Mouse (Mus musculus) hematopoietic stem cell, adult 5-6 weeks (primary cell): ENCODE data around the gene Rubcnl. TPM values are rescaled to one million over a fixed set of nuclear protein-coding genes. Genes with fewer than 3 reads are reported as not detected.

Source experiments
- ATAC-seq, 2 experiments: fragments of 125-278 bp in 1 of 2; replicated peaks in 1 of 2; 2 replicates each; pipeline ENCODE4 v1.8.0; 2016 to 2017; ENCODE audit warnings: inconsistent platforms in 2 of 2, mild to moderate bottlenecking in 2 of 2, moderate number of reproducible peaks in 2 of 2, low read depth in 1 of 2, moderate TSS enrichment in 1 of 2; ENCODE audit not compliant: low FRiP score in 2 of 2, poor library complexity in 2 of 2, severe bottlenecking in 2 of 2, insufficient read depth in 1 of 2, low TSS enrichment in 1 of 2
- total RNA-seq: library from RNA; stranded (forward); fragments of 172-1452, 232-1000 nt; gene quantifications from 2 replicates; pipeline ENCODE4 v1.2.3, GENCODE M21; 2017

The Rubcnl gene
- total RNA-seq, result 5.2 and 7.2 TPM in 2 replicates

DNA sequence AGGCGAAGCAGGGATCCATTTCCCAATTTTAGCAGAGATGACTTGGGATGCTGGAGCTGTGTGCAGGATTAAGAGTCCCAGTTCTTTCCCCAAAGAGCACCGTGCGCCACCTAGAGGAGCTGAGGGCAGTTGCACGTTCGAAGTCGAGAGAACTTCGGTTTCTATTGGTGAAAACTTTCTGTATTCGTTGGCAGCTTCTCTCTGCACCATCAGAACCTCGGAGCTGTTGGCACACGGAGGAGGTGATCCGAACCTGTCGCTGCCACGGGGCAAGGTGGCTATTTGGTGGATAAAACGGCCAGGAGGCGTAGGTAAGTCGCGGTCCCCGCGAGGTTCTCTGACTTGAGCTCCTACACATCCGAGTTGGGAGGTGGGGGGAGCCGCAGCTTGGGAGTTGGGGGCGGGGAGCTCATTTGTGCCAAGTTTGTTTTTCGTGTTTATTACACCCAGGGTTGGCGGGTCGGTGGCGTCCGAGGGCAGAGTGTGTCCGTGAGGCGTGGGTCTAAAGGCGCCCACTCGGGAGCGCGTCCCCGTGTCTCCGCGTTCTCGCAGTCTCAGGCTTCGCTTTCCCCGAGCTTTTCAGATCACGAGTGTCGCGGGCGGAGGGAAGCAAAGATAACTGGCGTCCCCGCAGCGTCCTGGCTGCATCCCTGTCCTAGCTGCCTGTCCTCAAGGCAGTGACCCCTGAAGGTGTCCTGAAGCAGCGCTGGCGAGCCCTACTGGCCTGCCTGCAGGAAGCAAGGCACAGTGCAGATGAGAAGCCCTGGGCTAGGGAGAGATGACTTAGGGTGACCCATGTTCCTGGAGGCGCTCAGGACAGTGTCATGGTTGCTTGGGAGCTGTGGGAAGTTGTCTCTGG is at the start of gene Rubcnl:
TSS of gene Rubcnl (plus strand) at position 172 of the 859 bp plus-strand sequence.
- ATAC-seq, result peak; percentile 69 to 71

GRCm38 (mm10) chr14:74972216-74972615 is 43.6 kb upstream of the Rubcnl start:
- no peak for ATAC-seq

DNA sequence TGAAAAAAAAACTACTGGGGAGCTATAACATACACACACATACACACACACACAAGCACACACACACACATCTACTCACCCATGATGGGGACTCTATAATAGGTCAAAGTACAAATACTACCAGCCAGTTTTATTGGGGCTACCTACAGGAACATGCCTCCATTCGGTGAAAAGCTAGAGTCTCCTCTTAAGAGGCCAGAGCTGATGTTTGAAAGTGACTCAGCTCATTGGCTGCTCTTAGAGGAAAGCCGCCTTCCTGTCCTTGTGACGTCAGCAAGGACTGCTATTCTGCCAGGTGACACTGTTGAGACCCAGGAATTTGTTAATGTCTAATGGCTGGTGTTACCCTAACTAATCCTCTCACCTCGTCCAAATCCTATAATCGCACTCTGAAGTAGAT is 43.1 kb upstream of the Rubcnl start:
- ATAC-seq, result no peak

DNA sequence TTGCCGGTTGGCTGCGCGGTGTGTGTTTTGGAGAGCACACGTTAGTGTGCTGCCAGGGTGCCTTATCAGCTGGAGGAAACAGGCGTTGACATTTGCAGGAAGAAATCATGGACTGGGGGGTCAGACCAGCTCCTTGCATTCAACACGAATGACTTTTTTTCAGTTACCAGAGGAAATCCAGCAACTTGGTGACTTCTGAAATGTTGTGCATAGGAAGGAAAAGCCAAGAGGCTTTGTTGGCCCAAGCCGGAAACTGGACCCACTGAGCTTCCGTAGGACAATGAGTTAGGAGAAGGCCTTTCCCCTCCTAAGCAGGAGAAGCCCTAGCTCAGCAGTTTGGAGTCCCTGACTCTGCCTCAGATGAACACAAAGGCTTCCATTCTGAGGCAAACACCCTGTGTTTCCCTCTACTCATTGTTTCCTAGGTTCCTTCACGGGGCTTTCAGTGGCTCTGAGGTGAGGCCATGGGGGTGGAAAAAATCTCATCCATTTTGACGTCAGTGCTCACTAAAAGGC is 41.6 kb upstream of the Rubcnl start:
- ATAC-seq, result peak; percentile 17 to 43; a peak in 2 of 4 replicates

GRCm38 (mm10) chr14:74976972-74977371 is 38.9 kb upstream of the Rubcnl start:
- peak in 1 of 2 experiments; percentile 25; a peak in 1 of 4 replicates for ATAC-seq

- no peak for ATAC-seq
Measured at GRCm38 (mm10) chr14:74981016-74981415, 34.8 kb upstream of the Rubcnl start.

GRCm38 (mm10) chr14:74983079-74983478 is 32.7 kb upstream of the Rubcnl start:
- peak in 1 of 2 experiments; percentile 45; a peak in 1 of 4 replicates for ATAC-seq

DNA sequence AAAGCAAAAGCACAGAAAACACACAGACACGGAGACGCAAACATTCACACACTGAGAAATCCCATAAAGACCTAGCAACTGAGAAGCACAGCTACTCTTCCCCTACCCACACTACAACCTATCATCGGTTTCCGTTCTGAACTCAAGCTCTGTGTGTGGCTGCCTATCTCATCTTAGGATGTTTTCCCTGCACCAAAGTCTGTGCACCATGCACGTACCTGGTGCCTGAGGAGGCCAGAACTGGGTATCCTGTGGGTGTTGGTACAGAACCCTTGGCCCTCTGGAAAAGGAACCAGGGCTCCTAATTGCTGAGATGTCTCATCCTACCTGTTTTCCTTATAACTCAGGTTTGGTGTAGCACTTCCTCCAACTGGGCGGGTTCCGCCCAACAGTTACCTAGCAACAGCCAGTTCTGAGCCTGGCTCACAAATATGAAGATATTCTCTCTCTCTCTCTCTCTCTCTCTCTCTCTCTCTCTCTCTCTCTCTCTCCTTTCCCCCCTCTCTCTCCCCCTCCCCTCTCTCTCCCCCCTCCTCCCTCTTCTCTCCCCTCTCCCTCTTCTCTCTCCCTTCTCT is 30.9 kb upstream of the Rubcnl start:
- peak in 1 of 2 experiments; percentile 29; a peak in 1 of 4 replicates for ATAC-seq

DNA sequence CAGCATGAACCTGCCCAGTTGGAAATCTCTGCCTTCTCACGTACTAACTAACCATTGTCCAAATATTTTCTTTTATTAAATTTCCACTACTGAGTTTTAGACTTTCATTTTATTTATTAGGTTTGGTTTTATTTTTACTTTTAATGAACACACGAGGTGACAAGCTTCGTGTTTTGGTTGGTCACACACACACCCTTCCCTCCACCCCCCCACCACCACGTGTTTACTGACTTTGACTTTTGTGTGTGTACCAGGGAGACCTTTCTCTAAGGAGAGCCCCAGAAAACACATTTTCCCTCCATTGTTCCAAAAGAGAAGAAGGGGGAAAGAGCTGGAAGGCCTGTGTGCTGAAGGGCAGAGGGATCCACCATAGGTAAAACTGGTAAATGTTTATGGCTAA is 30.2 kb upstream of the Rubcnl start:
- no peak for ATAC-seq

GRCm38 (mm10) chr14:74986527-74986926 is 29.3 kb upstream of the Rubcnl start:
- no peak for ATAC-seq

DNA sequence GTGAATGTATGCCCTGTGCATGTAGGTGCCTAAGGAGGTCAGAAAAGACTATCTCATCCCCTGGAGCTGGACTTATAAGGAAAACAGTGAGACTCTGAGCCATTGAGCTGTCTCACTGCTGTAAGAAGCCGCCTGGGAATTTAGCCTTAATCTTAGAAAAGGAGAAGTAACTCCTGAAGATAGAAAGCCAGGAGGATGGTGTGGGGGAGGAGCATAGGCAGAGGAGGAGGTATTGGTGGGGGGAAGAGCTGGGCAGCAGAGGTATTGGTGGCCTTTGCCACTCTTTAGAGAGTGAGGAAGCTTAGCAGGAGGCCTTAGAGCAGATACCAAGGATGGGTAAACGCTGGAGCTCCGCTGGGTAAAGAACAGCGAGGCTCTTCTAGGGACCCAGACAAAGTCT is 26.5 kb upstream of the Rubcnl start:
- peak; percentile 45 to 46; a peak in 2 of 4 replicates for ATAC-seq

DNA sequence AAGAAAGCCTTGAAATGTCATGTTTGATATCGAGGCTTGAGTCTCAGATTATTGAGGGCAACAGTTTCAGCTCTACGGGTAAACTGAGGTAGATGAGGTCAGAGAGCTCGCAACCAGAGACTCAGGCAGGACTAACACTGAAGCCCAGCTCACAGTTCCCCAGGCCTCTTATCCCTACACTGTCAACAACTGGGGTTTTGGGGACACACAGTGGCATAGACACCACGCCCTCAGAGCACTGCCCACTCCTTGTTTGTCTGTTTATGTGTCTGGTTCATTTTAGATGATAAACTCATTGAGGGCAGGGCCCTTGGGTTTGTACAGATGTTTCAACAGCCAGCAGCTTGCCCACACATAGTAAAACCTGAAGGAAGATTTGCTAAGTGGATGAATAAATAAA is 25.9 kb upstream of the Rubcnl start:
- ATAC-seq, result no peak

GRCm38 (mm10) chr14:74990504-74990903 is 25.3 kb upstream of the Rubcnl start:
- ATAC-seq, result peak; percentile 53 to 72; a peak in 2 of 4 replicates

GRCm38 (mm10) chr14:74996556-74996955 is 19.3 kb upstream of the Rubcnl start:
- ATAC-seq, result peak; percentile 27 to 32; a peak in 1 of 4 replicates

- ATAC-seq, result peak in 1 of 2 experiments; percentile 17; a peak in 1 of 4 replicates
Measured at GRCm38 (mm10) chr14:74997041-74997440, 18.8 kb upstream of the Rubcnl start.

GRCm38 (mm10) chr14:75001364-75001763 is 14.5 kb upstream of the Rubcnl start:
- no peak for ATAC-seq

DNA sequence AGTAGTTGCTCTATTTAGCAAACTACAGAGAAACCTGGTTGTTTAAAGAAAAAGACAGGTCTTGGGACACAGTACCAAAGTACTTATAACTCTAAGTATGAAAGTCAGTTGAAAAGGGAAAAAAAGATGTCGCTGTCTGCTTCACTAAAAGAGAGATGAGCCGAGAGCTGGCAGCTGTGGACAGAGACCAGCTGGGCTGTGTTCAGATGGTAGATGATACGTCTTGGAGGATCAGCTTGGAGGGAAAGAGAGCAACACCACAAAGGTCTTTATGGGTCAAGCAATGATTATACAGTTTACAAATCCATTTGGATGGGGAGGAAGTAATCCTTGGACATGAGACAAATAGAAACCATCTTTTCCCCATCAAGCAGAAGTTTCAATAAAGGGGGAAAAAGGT is 12.5 kb upstream of the Rubcnl start:
- ATAC-seq, result no peak

- peak; percentile 4 to 49; a peak in 2 of 4 replicates for ATAC-seq
Measured at GRCm38 (mm10) chr14:75005478-75006199, 10.2 kb upstream of the Rubcnl start.
